Mouse (Mus musculus) right cerebral cortex, postnatal 10 days (tissue): ENCODE measurements around the gene Nlrc5.
A peak's percentile ranks its signal among the peaks of the same experiment; 100 is the strongest.

Experiments used
- DNase-seq, 2 experiments: peaks; one replicate each; pipeline ENCODE4 v3.0.0; 2021; ENCODE audit warnings: low spot score in 2 of 2

The Nlrc5 gene

GRCm38 (mm10) chr8:94566446-94567158 is 132.4 kb downstream of the Nlrc5 start:
- DNase-seq: no peak

GRCm38 (mm10) chr8:94567159-94567849 is 133.1 kb downstream of the Nlrc5 start:
- DNase-seq: peak; percentile 68 to 76

- no peak for DNase-seq
Measured at GRCm38 (mm10) chr8:94568098-94568497, 133.9 kb downstream of the Nlrc5 start.

- DNase-seq: no peak
Measured at GRCm38 (mm10) chr8:94569419-94569818, 135.3 kb downstream of the Nlrc5 start.

GRCm38 (mm10) chr8:94571896-94572295 is 137.7 kb downstream of the Nlrc5 start:
- DNase-seq: no peak

- peak; percentile 88 to 92 for DNase-seq
Measured at GRCm38 (mm10) chr8:94574159-94574907, 140.2 kb downstream of the Nlrc5 start.

GRCm38 (mm10) chr8:94575148-94575547 is 141.0 kb downstream of the Nlrc5 start:
- DNase-seq: peak in 1 of 2 experiments; percentile 20
